Mouse (Mus musculus) brain, embryonic 14.5 days (tissue): ENCODE measurements around the gene Smoc1. TPM values are rescaled to one million over a fixed set of nuclear protein-coding genes. Genes with fewer than 3 reads are reported as not detected.

Experiments
- DNase-seq: peaks from one replicate; pipeline ENCODE4 v3.0.0-alpha.2; 2011; ENCODE audit warnings: low read depth
- CTCF ChIP-seq: fragments of 200-500 bp; IDR thresholded peaks from 2 replicates; pipeline ENCODE4 v1.5.1; 2012; ENCODE audit warnings: inconsistent platforms, mild to moderate bottlenecking, moderate library complexity, borderline replicate concordance; ENCODE audit not compliant: insufficient read depth, insufficient read length; ENCODE audit errors: extremely low read depth
- POLR2A ChIP-seq: fragments of 200-500 bp; IDR thresholded peaks from 2 replicates; pipeline ENCODE4 v1.6.1; 2012; ENCODE audit warnings: mild to moderate bottlenecking, inconsistent platforms, borderline replicate concordance; ENCODE audit not compliant: poor library complexity, insufficient read depth, insufficient read length, severe bottlenecking; ENCODE audit errors: extremely low read depth
- polyA plus RNA-seq: library from polyadenylated mRNA; depleted of rRNA; stranded (reverse); fragments of >200 nt; gene quantifications from 2 replicates; pipeline ENCODE4 v1.2.3, GENCODE M21; 2012

The Smoc1 gene
- polyA plus RNA-seq, 1 experiment, result 40.0 TPM

GRCm38 (mm10) chr12:81193968-81194367 lies 167.4 kb downstream of the Smoc1 start:
- TF ChIP-seq CTCF, result no peak
- no peak for TF ChIP-seq POLR2A
- no peak for DNase-seq

GRCm38 (mm10) chr12:81197468-81198075 lies 171.0 kb downstream of the Smoc1 start:
- DNase-seq, result no peak
- TF ChIP-seq POLR2A, result no peak
- TF ChIP-seq CTCF, result no peak

- DNase-seq, result peak; percentile 93
- TF ChIP-seq CTCF (peak; percentile 91), POLR2A (no peak)
Measured at GRCm38 (mm10) chr12:81199280-81199955, 172.8 kb downstream of the Smoc1 start.

GRCm38 (mm10) chr12:81203226-81203625 lies 176.6 kb downstream of the Smoc1 start:
- no peak for TF ChIP-seq POLR2A
- no peak for TF ChIP-seq CTCF
- DNase-seq, result peak; percentile 59

- TF ChIP-seq CTCF (no peak), POLR2A (no peak)
- DNase-seq, result peak; percentile 90
Measured at GRCm38 (mm10) chr12:81205619-81206560, 179.3 kb downstream of the Smoc1 start.

GRCm38 (mm10) chr12:81208559-81208958 lies 182.0 kb downstream of the Smoc1 start:
- no peak for TF ChIP-seq POLR2A
- no peak for TF ChIP-seq CTCF
- DNase-seq, result no peak

GRCm38 (mm10) chr12:81219339-81219738 lies 192.7 kb downstream of the Smoc1 start:
- TF ChIP-seq CTCF (no peak), POLR2A (no peak)

GRCm38 (mm10) chr12:81223276-81223675 lies 196.7 kb downstream of the Smoc1 start:
- DNase-seq, result no peak
- no peak for TF ChIP-seq POLR2A
- no peak for TF ChIP-seq CTCF

More at GRCm38 (mm10) chr12:81219339-81219738, 192.7 kb downstream of the Smoc1 start:
- no peak for DNase-seq

- no peak for TF ChIP-seq CTCF
- no peak for TF ChIP-seq POLR2A
- DNase-seq, result no peak
Measured at GRCm38 (mm10) chr12:81224843-81225242, 198.2 kb downstream of the Smoc1 start.

- TF ChIP-seq POLR2A, result no peak
- TF ChIP-seq CTCF, result no peak
- DNase-seq, result peak; percentile 40
Measured at GRCm38 (mm10) chr12:81225966-81226577, 199.5 kb downstream of the Smoc1 start.

GRCm38 (mm10) chr12:81226590-81226989 lies 200.0 kb downstream of the Smoc1 start:
- DNase-seq, result peak; percentile 49
- no peak for TF ChIP-seq CTCF
- no peak for TF ChIP-seq POLR2A
